Mouse (Mus musculus) liver, adult 2 months (tissue): ENCODE data around the gene Rnf26. TPM values are rescaled to one million over a fixed set of nuclear protein-coding genes. Genes with fewer than 3 reads are reported as not detected.

Experiments
- DNase-seq: peaks from one replicate; pipeline ENCODE4 v3.0.0-alpha.2; 2011; ENCODE audit warnings: low read depth, low spot score; ENCODE audit errors: extremely low read depth
- H3K27ac ChIP-seq: fragments of 200-500 bp; replicated peaks from 2 replicates; pipeline ENCODE4 v1.5.1; 2012; ENCODE audit warnings: low read depth, mild to moderate bottlenecking, control low read depth, inconsistent platforms, low read length; ENCODE audit not compliant: insufficient read depth
- H3K27me3 ChIP-seq: fragments of 200-500 bp; 2 replicates; pipeline ENCODE4 v1.6.1; 2012; ENCODE audit warnings: mild to moderate bottlenecking, moderate library complexity, low read length, inconsistent platforms; ENCODE audit not compliant: control insufficient read depth, insufficient read depth
- H3K36me3 ChIP-seq: fragments of 200-500 bp; 2 replicates; pipeline ENCODE4 v1.6.1; 2012; ENCODE audit warnings: low read length, inconsistent platforms; ENCODE audit not compliant: control insufficient read depth, insufficient read depth
- H3K4me1 ChIP-seq: fragments of 200-500 bp; 2 replicates; pipeline ENCODE4 v1.6.1; 2011; ENCODE audit warnings: low read length; ENCODE audit not compliant: control insufficient read depth, insufficient read depth
- H3K4me3 ChIP-seq: fragments of 200-500 bp; 2 replicates; pipeline ENCODE4 v1.5.1; 2011; ENCODE audit warnings: low read depth, mild to moderate bottlenecking, control low read depth, low read length, moderate library complexity; ENCODE audit not compliant: insufficient read depth
- H3K79me2 ChIP-seq: fragments of 200-500 bp; 2 replicates; pipeline ENCODE4 v1.6.1; 2012; ENCODE audit warnings: inconsistent platforms, mild to moderate bottlenecking, low read length, moderate library complexity; ENCODE audit not compliant: control insufficient read depth, insufficient read depth
- H3K9ac ChIP-seq: fragments of 200-500 bp; 2 replicates; pipeline ENCODE4 v1.6.1; 2012; ENCODE audit warnings: low read depth, mild to moderate bottlenecking, control low read depth, inconsistent platforms, low read length
- CTCF ChIP-seq: fragments of 200-500 bp; IDR thresholded peaks from 2 replicates; pipeline ENCODE4 v1.5.1; 2011; ENCODE audit warnings: low read depth, low read length, control low read depth
- POLR2A ChIP-seq: fragments of 200-500 bp; IDR thresholded peaks from 2 replicates; pipeline ENCODE4 v1.6.1; 2011; ENCODE audit warnings: low read length, control low read depth; ENCODE audit not compliant: insufficient read depth; ENCODE audit errors: extremely low read depth
- WGBS: fragments of 180-500 bp; shearing (Covaris S2); methylation state at CpG from one replicate; pipeline ENCODE4 v1.1.7; 2018; 5-methylcytosine and 5-hydroxymethylcytosine counted together
- polyA plus RNA-seq: library from polyadenylated mRNA; depleted of rRNA; stranded (reverse); fragments of >200 nt; gene quantifications from 2 replicates; pipeline ENCODE4 v1.2.3, GENCODE M21; 2012
- total RNA-seq: library from RNA; depleted of rRNA; stranded (reverse); fragments of >200 nt; gene quantifications from 2 replicates; pipeline ENCODE4 v1.2.3, GENCODE M21; 2014

The Rnf26 gene
- total and polyA plus RNA-seq, 2 experiments: 3.1 to 19.0 TPM

DNA sequence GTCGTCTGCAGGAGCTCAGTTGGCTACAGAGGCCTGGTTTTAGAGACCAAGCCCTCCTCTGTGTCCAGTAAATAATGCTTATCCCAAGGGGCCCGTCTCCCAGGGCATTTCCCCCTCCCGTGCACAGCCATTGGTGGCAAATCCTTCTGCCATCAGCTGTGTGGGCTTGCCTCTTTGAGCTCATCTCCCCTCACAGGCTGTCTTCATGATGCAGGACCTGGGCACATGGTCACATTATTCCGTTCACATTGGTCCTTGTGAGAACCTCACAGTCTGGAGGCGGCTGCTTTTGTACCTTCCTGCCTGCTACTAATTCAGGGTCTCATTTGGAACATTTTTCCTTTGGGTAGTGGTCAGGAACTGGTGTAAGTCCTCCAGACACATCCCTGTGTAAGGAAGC, 28.6 kb upstream of the Rnf26 start:
- Histone ChIP-seq H3K9ac (no peak overlapping the region), H3K79me2 (no peaks in the 10 kb centered on the region), H3K4me1 (no peaks in the 10 kb centered on the region), H3K27ac (no peak overlapping the region), H3K36me3 (peaks cover 6% of the 10 kb centered on the region; the same call in 1 of the 2 replicates), H3K27me3 (no peaks in the 10 kb centered on the region), H3K4me3 (no peak overlapping the region)
- no peak for DNase-seq
- WGBS: 76% methylated on average over 5 of the region's 5 CpGs
- TF ChIP-seq CTCF (no peak), POLR2A (no peak)

DNA sequence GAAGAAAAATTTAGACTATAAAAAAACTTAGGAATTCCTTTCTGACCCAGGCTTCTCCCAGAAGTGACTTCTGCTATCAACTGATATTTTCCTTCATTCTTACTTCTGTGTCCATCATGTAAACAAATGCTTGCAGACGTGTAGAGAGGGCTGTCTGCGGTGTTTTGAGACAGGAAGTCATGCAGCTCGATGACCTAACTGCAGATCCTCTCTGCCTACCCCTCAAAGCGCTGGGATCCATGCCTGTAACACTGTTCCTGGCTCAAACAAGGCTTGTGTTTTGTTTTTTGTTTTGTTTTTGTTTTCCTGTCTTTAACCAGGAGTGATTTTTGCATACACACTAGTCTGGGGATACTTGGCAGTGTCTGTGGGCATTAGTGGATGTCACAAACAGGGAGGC, 24.5 kb upstream of the Rnf26 start:
- no peaks in the 10 kb centered on the region; the same call in 1 of the 2 replicates for H3K79me2 ChIP-seq
- H3K36me3 ChIP-seq: no peaks in the 10 kb centered on the region
- 67% methylated on average over 4 of the region's 4 CpGs for WGBS
- no peak for TF ChIP-seq CTCF
- TF ChIP-seq POLR2A: no peak
- no peak for DNase-seq
- H3K27me3 ChIP-seq: 0 out of 2 replicates have a peak, but pooled peaks cover 6% of the 10 kb centered on the region
- no peak overlapping the region for H3K4me3 ChIP-seq
- H3K4me1 ChIP-seq: peaks cover 4% of the 10 kb centered on the region; the same call in 1 of the 2 replicates
- no peak overlapping the region for H3K9ac ChIP-seq
- no peak overlapping the region for H3K27ac ChIP-seq

DNA sequence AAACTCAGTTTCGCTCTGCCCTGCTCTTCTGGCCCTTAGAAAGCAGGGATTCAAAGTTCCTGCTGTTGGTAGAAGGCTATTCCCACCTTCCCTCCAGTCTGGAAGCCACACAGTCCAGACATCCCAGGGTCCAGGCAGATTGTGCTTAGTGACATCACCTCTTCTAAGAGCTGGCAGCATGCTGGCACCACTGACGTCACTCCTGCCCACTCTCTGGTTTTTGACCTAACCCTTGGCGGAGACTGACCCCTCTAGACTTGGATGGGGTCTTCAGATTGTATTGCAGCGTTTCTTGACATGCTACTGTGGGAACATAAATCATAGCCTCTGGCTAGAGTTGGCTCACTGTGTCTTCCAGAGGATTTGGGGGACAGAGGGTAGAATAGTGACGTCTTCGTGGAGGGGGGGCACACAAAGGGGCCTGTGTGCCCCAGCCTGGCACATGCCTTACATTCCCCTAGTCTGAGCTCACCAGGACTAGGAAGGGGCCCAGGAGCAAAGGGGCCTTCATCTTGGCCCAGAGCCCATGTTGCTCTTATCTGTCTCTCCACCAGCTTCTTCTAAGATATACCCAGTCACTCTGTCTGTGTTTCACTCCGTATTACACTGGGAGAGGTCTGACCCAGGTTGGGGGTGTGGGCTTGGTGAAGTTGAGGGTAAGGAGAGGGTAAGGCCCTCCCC, 22.6 kb upstream of the Rnf26 start:
- TF ChIP-seq CTCF: no peak
- TF ChIP-seq POLR2A: no peak
- no peak overlapping the region for H3K4me3 ChIP-seq
- H3K27ac ChIP-seq: no peak overlapping the region
- H3K79me2 ChIP-seq: no peaks in the 10 kb centered on the region; the same call in 1 of the 2 replicates
- H3K4me1 ChIP-seq: peaks cover 4% of the 10 kb centered on the region; the same call in 1 of the 2 replicates
- no peak overlapping the region for H3K9ac ChIP-seq
- no peak for DNase-seq
- WGBS: 68% methylated on average over 7 of the region's 7 CpGs
- no peaks in the 10 kb centered on the region for H3K36me3 ChIP-seq
- 0 out of 2 replicates have a peak, but pooled peaks cover 6% of the 10 kb centered on the region for H3K27me3 ChIP-seq

DNA sequence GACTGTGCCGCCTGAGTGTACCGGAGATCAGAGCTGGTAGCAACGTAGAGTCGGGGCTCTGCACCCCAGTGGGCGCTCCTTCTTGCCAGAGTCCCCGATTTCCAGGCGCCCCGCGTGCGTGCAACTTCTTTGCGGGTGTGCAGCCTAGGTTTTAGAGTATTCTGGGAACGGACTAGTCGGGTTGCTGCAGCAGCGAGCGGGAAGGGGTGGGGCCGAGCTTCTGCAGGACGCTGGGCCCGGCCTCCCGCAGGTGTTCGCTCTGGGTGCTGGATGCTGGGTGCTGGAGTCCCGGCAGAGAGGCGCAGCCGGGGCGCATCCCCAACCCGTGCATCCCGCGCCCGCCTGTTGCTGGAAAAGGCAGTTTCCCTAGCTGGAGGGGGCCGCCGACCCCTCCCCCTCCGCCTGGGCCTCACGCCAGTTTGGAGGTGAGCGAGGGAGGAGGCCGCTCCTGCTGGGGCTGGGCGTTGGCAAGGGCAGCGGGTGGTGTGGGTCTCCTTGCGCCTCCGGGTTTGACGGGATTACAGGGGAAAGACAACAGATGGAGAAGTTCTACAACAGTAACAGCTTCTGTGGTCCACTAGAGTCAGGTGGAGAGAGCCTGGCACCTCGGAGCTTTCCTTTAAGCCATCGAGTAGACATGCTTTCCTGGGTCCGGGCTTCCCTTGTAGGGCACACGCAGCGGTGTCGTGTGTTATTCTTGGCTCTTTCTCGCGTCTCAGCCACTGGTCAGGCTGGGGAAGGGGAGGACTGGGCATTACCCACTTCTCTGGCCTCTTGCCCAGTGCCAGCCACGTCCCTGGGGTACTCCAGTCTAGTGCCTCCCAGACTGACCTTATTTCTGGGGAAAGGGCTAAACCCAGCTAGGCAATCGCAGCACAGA, 21.8 kb upstream of the Rnf26 start:
- TF ChIP-seq POLR2A (no peak), CTCF (no peak)
- Histone ChIP-seq H3K4me1 (peaks cover 4% of the 10 kb centered on the region; the same call in 1 of the 2 replicates), H3K79me2 (no peaks in the 10 kb centered on the region; the same call in 1 of the 2 replicates), H3K36me3 (no peaks in the 10 kb centered on the region), H3K9ac (peak overlapping the region; percentile 80), H3K27ac (no peak overlapping the region), H3K27me3 (peaks cover 9% of the 10 kb centered on the region; the same call in 1 of the 2 replicates), H3K4me3 (peak overlapping the region; percentile 70)
- WGBS: 4% methylated on average over 49 of the region's 49 CpGs
- DNase-seq: no peak

DNA sequence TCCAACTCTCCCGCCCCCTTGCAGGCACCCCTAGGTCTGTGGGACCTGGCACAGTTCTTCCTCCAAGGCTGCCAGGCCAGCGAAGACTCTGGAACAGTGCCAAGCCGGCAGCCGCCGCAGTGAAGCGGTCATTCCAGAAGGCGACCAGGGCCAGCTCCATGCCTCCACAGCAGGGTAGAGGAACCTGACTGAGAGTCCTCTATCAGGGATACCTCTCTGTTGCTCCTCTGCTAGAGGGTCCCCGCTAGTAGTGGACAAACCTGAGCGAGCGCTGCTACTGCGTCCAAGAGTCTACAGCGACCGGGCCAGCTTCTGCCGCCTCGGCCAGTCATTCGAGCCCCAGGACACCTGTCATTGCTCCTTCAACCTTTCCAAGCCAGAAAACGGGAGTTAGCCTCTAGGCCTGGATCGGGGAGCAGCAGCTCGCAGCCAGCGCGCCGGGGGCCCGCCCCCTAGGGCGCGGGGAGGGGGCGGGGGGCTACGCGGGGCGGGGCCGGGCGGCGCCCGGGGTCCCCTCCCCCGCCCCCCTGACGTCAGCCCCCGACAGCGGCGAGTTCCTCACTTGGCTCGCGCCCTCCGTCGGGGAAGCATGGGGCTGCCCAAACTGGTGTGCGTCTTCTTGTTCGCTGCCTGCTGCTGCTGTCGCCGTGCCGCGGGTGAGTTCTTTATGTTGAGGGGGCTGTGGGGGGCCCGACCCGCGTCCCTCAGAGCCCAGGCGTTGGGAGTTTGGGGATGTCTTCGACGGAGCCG, 21.0 kb upstream of the Rnf26 start, which contains the start of gene Mcam:
Mcam (plus strand) TSS at position 369 of the 750 bp plus-strand sequence.
- H3K79me2 ChIP-seq: no peaks in the 10 kb centered on the region; the same call in 1 of the 2 replicates
- H3K27ac ChIP-seq: peak within 1 kb of the TSS; percentile 71
- no peak for DNase-seq
- peak within 1 kb of the TSS; percentile 70 for H3K4me3 ChIP-seq
- H3K36me3 ChIP-seq: no peaks in the 10 kb centered on the region
- 0 out of 2 replicates have a peak, but pooled peaks have one; percentile 20 for TF ChIP-seq POLR2A
- no peak for TF ChIP-seq CTCF
- H3K4me1 ChIP-seq: peaks cover 4% of the 10 kb centered on the region; the same call in 1 of the 2 replicates
- peak within 1 kb of the TSS; percentile 80 for H3K9ac ChIP-seq
- peaks cover 10% of the 10 kb centered on the region; the same call in 1 of the 2 replicates for H3K27me3 ChIP-seq
- 2% methylated on average over 55 of the region's 55 CpGs for WGBS
